ENCODE assay signal across 22 mouse cellular contexts in genomic region chr7:45974512-45974911, GRCm38 (mm10). TPM values are rescaled to one million over a fixed set of nuclear protein-coding genes. Genes with fewer than 3 reads are reported as not detected.
DNase-seq lines count a peak whose midpoint lies in the region; ATAC-seq and TF ChIP-seq lines count a peak whose summit lies in the region.
"Had no signal": no experiment of that assay in that cellular context is flagged by ENCODE, and none has a peak within 500 bp of the region (broad histone marks: within the 10 kb centered on the region; RNA-seq: fewer than 3 reads in every experiment).

No protein-coding gene starts in this region.

- no peak overlapping the region; the same call in 1 of the 2 replicates for H3K9ac ChIP-seq in heart, postnatal 0 days (replicated peaks; ENCODE audit: low read depth, low read length)
- H3K9ac ChIP-seq: embryonic facial prominence, embryonic 12.5 days; forebrain, embryonic 13.5 days had no signal

- no peak for TF ChIP-seq CTCF in heart, postnatal 0 days (IDR thresholded peaks at IDR 0.05; ENCODE audit: low read depth)

- DNase-seq in heart, postnatal 0 days (ENCODE audit: low spot score), result peak; percentile 5
- DNase-seq in heart, adult 11 months, result no peak
- DNase-seq in kidney, postnatal 4 days, result peak; percentile 37 to 58
- no peak for DNase-seq in kidney, postnatal 25 days
- peak; percentile 4 for DNase-seq in thymus, postnatal 0 days (ENCODE audit: low spot score)
- DNase-seq in thymus, postnatal 36 days, result no peak
- DNase-seq in yolk sac, embryonic 10.5 days (ENCODE audit: low spot score), result peak; percentile 41
- DNase-seq: cerebellum, adult 2 months; gastrocnemius, postnatal 10 days; heart, adult 18-20 months; kidney, postnatal 36 days; right cerebral cortex, adult 18-20 months; thymus, postnatal 25 days had no signal

- H3K27ac ChIP-seq in heart, postnatal 0 days (ENCODE audit: low read depth), result no peak overlapping the region
- H3K27ac ChIP-seq: embryonic facial prominence, embryonic 12.5 days; forebrain, embryonic 13.5 days had no signal

- WGBS in heart, postnatal 0 days, result 51% methylated on average over 6 of the region's 6 CpGs

- H3K4me2 ChIP-seq in heart, postnatal 0 days (ENCODE audit: low read depth, low read length), result no peak overlapping the region
- H3K4me2 ChIP-seq: embryonic facial prominence, embryonic 12.5 days; forebrain, embryonic 13.5 days; liver, embryonic 11.5 days had no signal

- no peak for TF ChIP-seq EP300 in heart, postnatal 0 days (IDR thresholded peaks at IDR 0.05; ENCODE audit: low read depth)

- no peaks in the 10 kb centered on the region for H3K4me1 ChIP-seq in heart, postnatal 0 days (ENCODE audit: control insufficient read depth, insufficient read depth)
- H3K4me1 ChIP-seq: embryonic facial prominence, embryonic 12.5 days; forebrain, embryonic 13.5 days had no signal

- no peaks in the 10 kb centered on the region for H3K36me3 ChIP-seq in heart, postnatal 0 days (replicated peaks; ENCODE audit: control insufficient read depth, insufficient read depth, low read length)
- H3K36me3 ChIP-seq: embryonic facial prominence, embryonic 12.5 days had no signal

- peak; percentile 41; the same call in 1 of the 2 replicates for ATAC-seq in heart, postnatal 0 days (ENCODE audit: insufficient read depth, low read depth)
- no peak for ATAC-seq in megakaryocyte-erythroid progenitor cell, adult 5-6 weeks (replicated peaks; ENCODE audit: low FRiP score, low TSS enrichment, poor library complexity, severe bottlenecking)
- ATAC-seq: forebrain, embryonic 13.5 days had no signal

- no peaks in the 10 kb centered on the region for H3K27me3 ChIP-seq in heart, postnatal 0 days (ENCODE audit: control insufficient read depth, insufficient read depth, low read length)
- H3K27me3 ChIP-seq: embryonic facial prominence, embryonic 12.5 days; forebrain, embryonic 13.5 days had no signal

- no peaks in the 10 kb centered on the region for H3K9me3 ChIP-seq in heart, postnatal 0 days (replicated peaks; ENCODE audit: control insufficient read depth, low read length)
- H3K9me3 ChIP-seq: embryonic facial prominence, embryonic 12.5 days; forebrain, embryonic 13.5 days; megakaryocyte, embryonic 14.5 days had no signal

- no peak overlapping the region for H3K4me3 ChIP-seq in heart, postnatal 0 days (ENCODE audit: low read depth, low read length)
- H3K4me3 ChIP-seq: embryonic facial prominence, embryonic 12.5 days; erythroblast, embryonic 14.5 days; forebrain, embryonic 13.5 days; megakaryocyte, embryonic 14.5 days had no signal

RNA-seq across cellular contexts. Expression of gene Ccdc114, which starts 50.6 kb away (rescaled TPM):
- total RNA-seq in heart, postnatal 0 days (2014; rRNA removed; ENCODE audit: low replicate concordance), result 1.2 and 1.7 TPM in 2 replicates
- polyA plus RNA-seq in heart, postnatal 0 days (2015; fragmentation: Nextera tagmentation; extraction: Ambion mirVana), result 2.2 and 2.9 TPM in 2 replicates
- polyA plus RNA-seq in thymus, postnatal 0 days (2015; fragmentation: Nextera tagmentation; extraction: Ambion mirVana), result 2.3 and 2.6 TPM in 2 replicates
- 2.3 and 5.3 TPM in 2 replicates for total RNA-seq in megakaryocyte-erythroid progenitor cell, adult 5-6 weeks (2014; fragmentation: Nextera tagmentation)
- total RNA-seq in megakaryocyte-erythroid progenitor cell, adult 5-6 weeks (2017), result 4.1 and 4.6 TPM in 2 replicates
- polyA plus RNA-seq: erythroblast, embryonic 14.5 days had no signal

RNA-seq across cellular contexts. Expression of gene Emp3, which starts 53.3 kb away (rescaled TPM):
- 43.4 and 46.1 TPM in 2 replicates for total RNA-seq in heart, postnatal 0 days (2014; rRNA removed; ENCODE audit: low replicate concordance)
- polyA plus RNA-seq in heart, postnatal 0 days (2015; fragmentation: Nextera tagmentation; extraction: Ambion mirVana), result 73.0 and 75.6 TPM in 2 replicates
- polyA plus RNA-seq in thymus, postnatal 0 days (2015; fragmentation: Nextera tagmentation; extraction: Ambion mirVana), result 262 and 266 TPM in 2 replicates
- 167 and 180 TPM in 2 replicates for total RNA-seq in megakaryocyte-erythroid progenitor cell, adult 5-6 weeks (2014; fragmentation: Nextera tagmentation)
- 109 and 112 TPM in 2 replicates for total RNA-seq in megakaryocyte-erythroid progenitor cell, adult 5-6 weeks (2017)

RNA-seq across cellular contexts. Expression of gene Abcc6, which starts 55.6 kb away (rescaled TPM):
- not detected in 2 replicates for total RNA-seq in heart, postnatal 0 days (2014; rRNA removed; ENCODE audit: low replicate concordance)
- polyA plus RNA-seq in heart, postnatal 0 days (2015; fragmentation: Nextera tagmentation; extraction: Ambion mirVana), result not detected in 2 replicates
- polyA plus RNA-seq in thymus, postnatal 0 days (2015; fragmentation: Nextera tagmentation; extraction: Ambion mirVana), result 0.13 TPM in 1 of 2 replicates, not detected in the other
- total RNA-seq in megakaryocyte-erythroid progenitor cell, adult 5-6 weeks (2014; fragmentation: Nextera tagmentation), result not detected in 2 replicates
- not detected in 2 replicates for total RNA-seq in megakaryocyte-erythroid progenitor cell, adult 5-6 weeks (2017)
- total RNA-seq: common myeloid progenitor, adult 5-6 weeks; heart, adult 18-20 months; hematopoietic stem cell, adult 5-6 weeks had no signal
- polyA plus RNA-seq: heart, embryonic 14.5 days had no signal

RNA-seq across cellular contexts. Expression of gene Nomo1, which starts 59.0 kb away (rescaled TPM):
- 35.7 and 42.3 TPM in 2 replicates for total RNA-seq in heart, postnatal 0 days (2014; rRNA removed; ENCODE audit: low replicate concordance)
- polyA plus RNA-seq in heart, postnatal 0 days (2015; fragmentation: Nextera tagmentation; extraction: Ambion mirVana), result 20.9 and 23.6 TPM in 2 replicates
- 24.9 and 29.7 TPM in 2 replicates for polyA plus RNA-seq in thymus, postnatal 0 days (2015; fragmentation: Nextera tagmentation; extraction: Ambion mirVana)
- total RNA-seq in megakaryocyte-erythroid progenitor cell, adult 5-6 weeks (2014; fragmentation: Nextera tagmentation), result 86.4 and 105 TPM in 2 replicates
- 76.8 and 89.3 TPM in 2 replicates for total RNA-seq in megakaryocyte-erythroid progenitor cell, adult 5-6 weeks (2017)

Comparison
In these comparisons a context has a peak if more than half of its experiments do, and no peak if none do; other contexts are left out.
1. DNase-seq: peak in heart, postnatal 0 days (single experiment), kidney, postnatal 4 days (2 of 2), thymus, postnatal 0 days (single experiment) and yolk sac, embryonic 10.5 days (single experiment); none in heart, adult 11 months (single experiment), kidney, postnatal 25 days (0 of 2) and thymus, postnatal 36 days (0 of 2).